Mouse (Mus musculus) midbrain, postnatal 0 days (tissue): ENCODE measurements at regions not wholly inside any gene's neighbourhood (a gene's known extent, or its start where the extent isn't known, plus 50 kb on each side); places are given as distances from the start of the nearest gene placed in this dataset.
A peak's percentile ranks its signal among the peaks of the same experiment; 100 is the strongest.

Experiments
- ATAC-seq: fragments of 200-750 bp; cut with Nextera tagmentation; 2 replicates; pipeline ENCODE4 v1.8.0; 2017; ENCODE audit warnings: moderate number of reproducible peaks, mild to moderate bottlenecking, moderate TSS enrichment, moderate library complexity; ENCODE audit not compliant: low FRiP score
- DNase-seq: peaks from one replicate; pipeline ENCODE4 v3.0.0-alpha.2; 2015; ENCODE audit warnings: low spot score
- H3K27ac ChIP-seq: fragments of 300-500 bp; sonication (generic); 2 replicates; pipeline ENCODE4 v1.5.1; 2014; ENCODE audit warnings: low read depth, mild to moderate bottlenecking, low read length, mixed read lengths
- H3K27me3 ChIP-seq: fragments of 300-500 bp; sonication (generic); 2 replicates; pipeline ENCODE4 v1.6.1; 2014; ENCODE audit warnings: low read length, control low read depth, mixed read lengths; ENCODE audit not compliant: insufficient read depth
- H3K36me3 ChIP-seq: fragments of 300-500 bp; sonication (generic); 2 replicates; pipeline ENCODE4 v1.6.1; 2014; ENCODE audit warnings: low read length, control low read depth, mixed read lengths; ENCODE audit not compliant: insufficient read depth
- H3K4me1 ChIP-seq: fragments of 300-500 bp; sonication (generic); 2 replicates; pipeline ENCODE4 v1.6.1; 2014; ENCODE audit warnings: mild to moderate bottlenecking, control low read depth, antibody characterized with exemption, low read length, mixed read lengths; ENCODE audit not compliant: insufficient read depth
- H3K4me2 ChIP-seq: fragments of 300-500 bp; sonication (generic); 2 replicates; pipeline ENCODE4 v1.6.1; 2014; ENCODE audit warnings: low read depth, mild to moderate bottlenecking, low read length, mixed read lengths; ENCODE audit not compliant: poor library complexity, severe bottlenecking
- H3K4me3 ChIP-seq: fragments of 300-500 bp; sonication (generic); 2 replicates; pipeline ENCODE4 v1.5.1; 2014; ENCODE audit warnings: low read depth, mild to moderate bottlenecking, low read length, moderate library complexity
- H3K9ac ChIP-seq: fragments of 300-500 bp; sonication (generic); replicated peaks from 2 replicates; pipeline ENCODE4 v1.6.1; 2014; ENCODE audit warnings: mild to moderate bottlenecking, low read length, moderate library complexity, mixed read lengths; ENCODE audit not compliant: poor library complexity, severe bottlenecking
- H3K9me3 ChIP-seq: fragments of 300-500 bp; sonication (generic); 2 replicates; pipeline ENCODE4 v1.6.1; 2016; ENCODE audit warnings: low read length, control low read depth
- CTCF ChIP-seq: IDR thresholded peaks from 2 replicates; pipeline ENCODE4 v1.5.1; 2016; ENCODE audit warnings: antibody characterized with exemption, mild to moderate bottlenecking
- WGBS: fragments of 180-500 bp; shearing (Covaris S2); extraction: QIAGEN DNeasy Blood & Tissue Kit; methylation state at CpG from one replicate; pipeline ENCODE4 v1.1.7; 2014; 5-methylcytosine and 5-hydroxymethylcytosine counted together

DNA sequence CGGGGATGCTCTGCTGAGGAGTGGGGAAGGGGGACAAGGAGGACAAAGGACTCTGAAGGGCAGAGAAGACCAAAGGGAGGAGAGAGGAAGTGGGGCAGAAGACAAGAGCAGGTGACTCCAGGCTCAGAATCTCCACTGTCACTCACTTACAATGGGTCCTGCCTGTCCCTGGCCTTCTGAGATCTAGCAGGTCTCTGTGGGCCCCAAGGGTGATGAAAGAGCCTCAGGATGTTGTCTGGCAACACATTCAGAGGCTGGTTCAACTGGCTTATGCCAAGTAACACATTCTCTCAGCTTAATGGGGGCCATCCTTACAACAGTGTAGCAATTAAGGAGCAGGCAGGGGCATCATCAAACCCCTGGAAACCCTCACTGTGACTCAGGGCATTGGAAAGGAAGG, 152.1 kb upstream of the Myocd start:
- no peak for TF ChIP-seq CTCF
- DNase-seq (no peak), ATAC-seq (no peak)
- Histone ChIP-seq H3K4me2 (no peak overlapping the region), H3K9ac (no peak overlapping the region), H3K4me1 (no peaks in the 10 kb centered on the region), H3K4me3 (no peak overlapping the region), H3K27me3 (no peaks in the 10 kb centered on the region), H3K36me3 (no peaks in the 10 kb centered on the region), H3K9me3 (no peaks in the 10 kb centered on the region), H3K27ac (no peak overlapping the region)
- WGBS, result 42% methylated on average over 1 of the region's 1 CpGs

DNA sequence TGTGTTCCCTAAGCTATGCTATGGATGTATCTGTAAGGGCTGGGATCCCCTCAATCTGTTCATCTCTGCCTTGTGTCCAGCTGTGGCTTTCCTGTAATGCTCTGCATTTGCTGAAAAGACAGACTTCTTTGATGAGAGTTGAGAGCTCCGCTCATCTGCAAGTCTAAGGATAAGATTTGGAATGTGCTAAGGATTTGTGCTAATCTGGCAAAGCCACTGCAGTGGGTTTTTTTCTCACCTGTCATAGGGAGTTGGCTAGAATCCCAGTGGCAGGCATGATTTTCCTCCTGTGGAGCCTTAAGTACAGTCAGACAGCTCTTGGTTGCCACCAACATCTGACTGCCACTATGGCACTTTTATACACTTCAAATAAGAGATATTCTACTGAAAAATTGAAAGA, 138.8 kb upstream of the Myocd start:
- 33% methylated on average over 1 of the region's 1 CpGs for WGBS

DNA sequence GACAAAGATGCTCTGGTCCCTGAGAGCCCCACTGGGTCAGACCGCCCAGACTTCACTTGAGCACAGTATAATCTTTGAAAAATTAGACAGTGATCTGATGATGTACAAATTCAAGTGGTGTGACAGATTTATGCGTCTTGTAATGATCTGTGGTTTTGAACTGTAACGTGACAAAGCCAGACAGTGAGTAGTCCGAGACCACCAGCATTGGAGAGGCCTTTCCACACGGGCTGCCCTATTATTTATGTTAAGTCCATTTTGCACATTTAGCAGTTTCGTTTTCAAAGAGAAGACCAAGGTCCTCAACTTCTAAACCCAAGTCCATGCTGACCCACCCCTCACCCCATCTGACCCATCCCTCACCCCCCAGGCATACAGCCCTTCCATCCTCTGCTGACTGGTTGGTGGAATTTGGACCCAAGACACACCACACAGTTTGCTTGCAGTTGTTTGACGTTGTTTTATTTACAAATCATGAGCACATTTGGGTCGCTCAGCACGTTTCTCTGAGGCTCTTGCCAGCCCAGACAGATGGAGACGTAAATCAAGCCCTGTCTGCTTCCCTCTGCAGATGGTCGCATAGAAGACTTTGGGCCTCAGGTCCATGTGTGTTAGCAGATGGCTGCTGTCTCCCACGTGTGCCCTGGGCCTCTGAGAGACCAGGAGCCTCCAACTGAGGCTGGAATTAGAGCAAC, 132.8 kb upstream of the Myocd start:
- H3K9me3 ChIP-seq, result no peaks in the 10 kb centered on the region
- no peak overlapping the region for H3K4me3 ChIP-seq
- TF ChIP-seq CTCF, result no peak
- DNase-seq (peak; percentile 80), ATAC-seq (no peak)
- no peaks in the 10 kb centered on the region for H3K4me1 ChIP-seq
- H3K36me3 ChIP-seq, result no peaks in the 10 kb centered on the region
- 78% methylated on average over 12 of the region's 12 CpGs for WGBS
- H3K4me2 ChIP-seq, result no peak overlapping the region
- no peak overlapping the region for H3K9ac ChIP-seq
- H3K27ac ChIP-seq, result no peak overlapping the region
- H3K27me3 ChIP-seq, result no peaks in the 10 kb centered on the region

More for the DNA sequence above, 138.8 kb upstream of the Myocd start:
- H3K27ac ChIP-seq, result no peak overlapping the region
- no peaks in the 10 kb centered on the region for H3K9me3 ChIP-seq
- ATAC-seq, result no peak
- DNase-seq, result peak; percentile 62
- H3K9ac ChIP-seq, result no peak overlapping the region
- no peak overlapping the region for H3K4me2 ChIP-seq
- no peak overlapping the region for H3K4me3 ChIP-seq
- H3K27me3 ChIP-seq, result no peaks in the 10 kb centered on the region
- no peak for TF ChIP-seq CTCF
- no peaks in the 10 kb centered on the region for H3K4me1 ChIP-seq
- no peaks in the 10 kb centered on the region for H3K36me3 ChIP-seq

DNA sequence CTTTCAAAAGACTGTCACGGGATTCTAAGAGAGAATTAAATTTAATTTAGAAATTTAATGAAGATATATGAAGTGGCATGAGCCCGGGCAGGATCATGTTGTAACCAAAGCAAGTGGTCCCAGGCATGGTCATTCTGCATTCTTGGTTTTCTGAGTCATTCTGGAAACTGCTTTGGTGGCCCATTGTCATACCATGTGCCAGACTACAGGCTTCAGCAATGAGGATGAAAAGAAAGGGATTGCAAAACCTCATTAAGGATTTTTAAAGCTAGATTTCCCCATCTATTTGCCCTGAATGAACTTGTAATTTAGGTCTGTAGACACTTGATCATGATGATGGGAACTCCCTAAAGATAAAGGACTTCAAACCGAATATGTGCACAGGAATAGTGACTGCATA, 119.4 kb upstream of the Myocd start:
- no peak overlapping the region for H3K4me2 ChIP-seq
- no peaks in the 10 kb centered on the region for H3K4me1 ChIP-seq
- no peak overlapping the region for H3K4me3 ChIP-seq
- 84% methylated on average over 3 of the region's 3 CpGs for WGBS
- TF ChIP-seq CTCF, result no peak
- no peaks in the 10 kb centered on the region for H3K9me3 ChIP-seq
- H3K9ac ChIP-seq, result no peak overlapping the region
- no peaks in the 10 kb centered on the region for H3K27me3 ChIP-seq
- H3K36me3 ChIP-seq, result no peaks in the 10 kb centered on the region
- no peak for DNase-seq
- H3K27ac ChIP-seq, result no peak overlapping the region
- no peak for ATAC-seq

DNA sequence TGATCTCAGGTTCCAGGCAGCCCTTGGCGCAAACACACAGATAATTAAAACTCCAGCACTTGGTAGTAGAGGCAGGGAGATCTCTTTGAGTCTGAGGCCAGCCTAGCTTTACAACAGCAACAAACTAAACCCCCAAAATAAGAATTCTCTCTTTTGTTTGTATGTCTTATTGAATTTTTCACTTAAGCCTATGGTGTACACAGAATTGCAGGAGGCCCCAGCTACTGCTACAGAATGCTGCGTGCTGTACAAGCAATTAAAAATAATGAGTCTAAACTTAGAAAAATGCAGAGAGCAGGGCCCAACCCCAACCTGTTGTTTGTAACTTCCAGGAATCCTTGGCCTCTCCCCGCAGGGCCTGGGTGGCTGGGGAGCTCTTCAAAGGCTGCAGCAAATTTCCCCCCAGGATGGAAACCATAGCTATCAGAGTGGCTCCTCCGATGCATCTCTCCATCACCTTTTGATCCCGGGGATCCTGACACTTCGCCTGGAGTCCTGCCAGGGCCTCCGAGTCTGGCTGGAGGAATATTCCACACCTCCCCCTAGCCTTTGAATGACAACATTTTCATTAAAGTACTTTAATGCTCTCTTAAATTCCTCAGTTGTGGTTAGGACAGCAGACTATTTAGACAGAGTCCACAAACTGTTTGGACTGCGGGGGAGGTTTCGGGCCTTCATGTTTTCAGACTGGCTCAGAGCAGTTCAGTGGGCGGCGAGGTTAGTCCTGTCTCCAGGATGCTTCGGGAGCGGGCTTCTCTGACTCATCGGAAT, 116.7 kb upstream of the Myocd start:
- H3K4me1 ChIP-seq, result no peaks in the 10 kb centered on the region
- DNase-seq, result no peak
- H3K27me3 ChIP-seq, result no peaks in the 10 kb centered on the region
- no peak for TF ChIP-seq CTCF
- H3K9me3 ChIP-seq, result no peaks in the 10 kb centered on the region
- H3K4me3 ChIP-seq, result no peak overlapping the region
- no peak overlapping the region for H3K4me2 ChIP-seq
- no peak overlapping the region for H3K27ac ChIP-seq
- H3K9ac ChIP-seq, result no peak overlapping the region
- 63% methylated on average over 14 of the region's 14 CpGs for WGBS
- ATAC-seq, result no peak
- H3K36me3 ChIP-seq, result no peaks in the 10 kb centered on the region

DNA sequence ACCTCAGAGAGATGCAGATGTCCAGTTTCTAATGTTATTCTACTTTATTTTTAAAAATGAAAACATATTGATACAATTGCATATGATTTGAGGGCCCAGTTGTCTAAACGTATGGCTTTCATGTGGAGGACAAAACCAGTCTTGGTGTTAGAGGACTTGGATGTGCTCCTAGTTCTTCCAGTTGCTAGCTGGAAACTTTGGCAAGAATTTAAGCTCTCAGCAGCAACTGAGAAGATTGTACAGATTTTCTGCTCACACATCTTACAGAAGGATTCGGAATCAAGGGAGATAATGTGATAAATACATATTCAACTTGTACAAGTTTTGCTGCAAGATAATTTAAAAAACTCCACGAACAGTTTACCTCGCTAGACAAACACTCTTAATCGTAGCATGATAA, 105.6 kb upstream of the Myocd start:
- Histone ChIP-seq H3K27ac (no peak overlapping the region), H3K9me3 (no peaks in the 10 kb centered on the region), H3K9ac (no peak overlapping the region), H3K36me3 (no peaks in the 10 kb centered on the region), H3K4me1 (no peaks in the 10 kb centered on the region), H3K27me3 (no peaks in the 10 kb centered on the region), H3K4me2 (no peak overlapping the region), H3K4me3 (no peak overlapping the region)
- DNase-seq (no peak), ATAC-seq (no peak)
- no peak for TF ChIP-seq CTCF
- 84% methylated on average over 5 of the region's 5 CpGs for WGBS
